Mouse (Mus musculus): ENCODE measurements around the gene Tdrd1. TPM values are rescaled to one million over a fixed set of nuclear protein-coding genes. Genes with fewer than 3 reads are reported as not detected.

The Tdrd1 gene
- total and polyA plus RNA-seq, 3 experiments = not detected

- TF ChIP-seq ELF1 (IDR thresholded peaks at IDR 0.05; ENCODE audit: low read depth, low read length) (peak; percentile 26; the same call in 1 of the 2 replicates), POLR2AphosphoS5 (IDR thresholded peaks at IDR 0.05; ENCODE audit: borderline replicate concordance, low read depth, low read length) (no peak), MAX (IDR thresholded peaks at IDR 0.05; ENCODE audit: low read length) (no peak), ETS1 (IDR thresholded peaks at IDR 0.05; ENCODE audit: low read depth, low read length) (peak; percentile 59; the same call in 1 of the 2 replicates), KAT2A (conservative IDR thresholded peaks at IDR 0.05; ENCODE audit: low read depth, low read length) (no peak), ZKSCAN1 (IDR thresholded peaks at IDR 0.05; ENCODE audit: low read depth, low read length) (no peak), GATA1 (IDR thresholded peaks at IDR 0.05; ENCODE audit: low read depth, low read length) (no peak), POLR2A (IDR thresholded peaks at IDR 0.05; ENCODE audit: control insufficient read depth in 1 of 2, insufficient read depth in 1 of 2, low read depth in 1 of 2, low read length in 2 of 2, poor library complexity in 1 of 2) (peak; percentile 22 to 79; a peak in 3 of 4 replicates), MYB (IDR thresholded peaks at IDR 0.05; ENCODE audit: low read depth, low read length) (no peak), MYC (IDR thresholded peaks at IDR 0.05; ENCODE audit: low read depth, low read length) (peak; percentile 20; the same call in 1 of the 2 replicates), BHLHE40 (IDR thresholded peaks at IDR 0.05; ENCODE audit: borderline replicate concordance, low read depth, low read length) (peak; percentile 34; the same call in 1 of the 2 replicates), TAL1 (IDR thresholded peaks at IDR 0.05; ENCODE audit: low read length) (no peak), JUND (IDR thresholded peaks at IDR 0.05; ENCODE audit: low read depth, low read length) (no peak), MXI1 (IDR thresholded peaks at IDR 0.05; ENCODE audit: low read depth, low read length) (no peak; the same call in 1 of the 2 replicates)
Observed at GRCm38 (mm10) chr19:56821798-56822447, 4.1 kb upstream of the Tdrd1 start, which contains the start of gene Ccdc186 (continued).

GRCm38 (mm10) chr19:56822448-56822836, 3.6 kb upstream of the Tdrd1 start:
- Histone ChIP-seq H3K36me3 (ENCODE audit: control insufficient read depth in 1 of 2, insufficient read depth in 2 of 2, low read length in 2 of 2) (peaks cover 0 to 6% of the 10 kb centered on the region in 2 experiments; a peak in 2 of 4 replicates), H3K9ac (ENCODE audit: control insufficient read depth, low read depth, low read length, poor library complexity, severe bottlenecking) (peak overlapping the region; percentile 51), H3K4me1 (ENCODE audit: control insufficient read depth in 1 of 2, insufficient read depth in 2 of 2, low read length in 2 of 2) (0 out of 4 replicates have a peak, but pooled peaks cover 0 to 6% of the 10 kb centered on the region in 2 experiments), H3K27me3 (ENCODE audit: control insufficient read depth in 1 of 2, insufficient read depth in 2 of 2, low read length in 2 of 2) (peaks cover 3 to 11% of the 10 kb centered on the region in 2 experiments; a peak in 3 of 4 replicates), H3K9me3 (replicated peaks; ENCODE audit: insufficient read depth, low read length) (no peaks in the 10 kb centered on the region), H3K4me3 (ENCODE audit: control insufficient read depth in 1 of 2, insufficient read depth in 1 of 2, low read depth in 2 of 2, low read length in 2 of 2) (peak overlapping the region; percentile 61 to 99), H3K79me2 (ENCODE audit: control insufficient read depth, insufficient read depth, low read length, poor library complexity) (peaks cover 23% of the 10 kb centered on the region), H3K27ac (ENCODE audit: control insufficient read depth, low read depth, low read length) (no peak overlapping the region)
- DNase-seq (ENCODE audit: low read depth, low spot score) = no peak
- TF ChIP-seq MYB (IDR thresholded peaks at IDR 0.05; ENCODE audit: low read depth, low read length) (no peak), JUND (IDR thresholded peaks at IDR 0.05; ENCODE audit: low read depth, low read length) (no peak), EP300 (IDR thresholded peaks at IDR 0.05; ENCODE audit: low read depth in 1 of 2, low read length in 2 of 2) (peak in 1 of 2 experiments; percentile 18; a peak in 1 of 4 replicates)

GRCm38 (mm10) chr19:56828305-56828704, 2.3 kb downstream of the Tdrd1 start:
- Histone ChIP-seq H3K79me2 (ENCODE audit: control insufficient read depth, insufficient read depth, low read length, poor library complexity) (no peaks in the 10 kb centered on the region), H3K9ac (ENCODE audit: control insufficient read depth, low read depth, low read length, poor library complexity, severe bottlenecking) (no peak overlapping the region), H3K9me3 (replicated peaks; ENCODE audit: insufficient read depth, low read length) (no peaks in the 10 kb centered on the region), H3K27me3 (ENCODE audit: control insufficient read depth in 1 of 2, insufficient read depth in 2 of 2, low read length in 2 of 2) (peaks cover 22 to 45% of the 10 kb centered on the region in 2 experiments), H3K4me1 (ENCODE audit: control insufficient read depth in 1 of 2, insufficient read depth in 2 of 2, low read length in 2 of 2) (no peaks in the 10 kb centered on the region), H3K4me3 (ENCODE audit: control insufficient read depth in 1 of 2, insufficient read depth in 1 of 2, low read depth in 2 of 2, low read length in 2 of 2) (no peak overlapping the region), H3K27ac (ENCODE audit: control insufficient read depth, low read depth, low read length) (no peak overlapping the region), H3K36me3 (ENCODE audit: control insufficient read depth in 1 of 2, insufficient read depth in 2 of 2, low read length in 2 of 2) (no peaks in the 10 kb centered on the region)
- DNase-seq (ENCODE audit: low read depth, low spot score) = no peak
- no peak for TF ChIP-seq ZC3H11A (IDR thresholded peaks at IDR 0.05; ENCODE audit: low read depth, low read length)
- TF ChIP-seq UBTF (IDR thresholded peaks at IDR 0.05; ENCODE audit: borderline replicate concordance, insufficient read depth, low read depth, low read length) = no peak
- no peak for TF ChIP-seq POLR2AphosphoS5 (IDR thresholded peaks at IDR 0.05; ENCODE audit: borderline replicate concordance, low read depth, low read length)
- no peak for TF ChIP-seq MXI1 (IDR thresholded peaks at IDR 0.05; ENCODE audit: low read depth, low read length)
- no peak for TF ChIP-seq ETS1 (IDR thresholded peaks at IDR 0.05; ENCODE audit: low read depth, low read length)
- no peak for TF ChIP-seq USF1 (IDR thresholded peaks at IDR 0.05; ENCODE audit: low read depth, low read length)
- no peak for TF ChIP-seq ZNF384 (IDR thresholded peaks at IDR 0.05; ENCODE audit: low read depth, low read length)
- no peak for TF ChIP-seq NELFE (IDR thresholded peaks at IDR 0.05; ENCODE audit: low read depth, low read length)
- TF ChIP-seq MAZ (IDR thresholded peaks at IDR 0.05; ENCODE audit: low read depth, low read length) = no peak
- TF ChIP-seq CHD1 (IDR thresholded peaks at IDR 0.05; ENCODE audit: low read depth, low read length) = no peak
- no peak for TF ChIP-seq CTCF (IDR thresholded peaks at IDR 0.05 in 2 of 3, conservative IDR thresholded peaks at IDR 0.05 in 1 of 3; ENCODE audit: control insufficient read depth in 1 of 3, insufficient read depth in 1 of 3, low read depth in 2 of 3, low read length in 3 of 3, poor library complexity in 1 of 3, severe bottlenecking in 1 of 3)
- no peak for TF ChIP-seq MAX (IDR thresholded peaks at IDR 0.05; ENCODE audit: low read length)
- TF ChIP-seq BHLHE40 (IDR thresholded peaks at IDR 0.05; ENCODE audit: borderline replicate concordance, low read depth, low read length) = no peak
- TF ChIP-seq MAFK (IDR thresholded peaks at IDR 0.05; ENCODE audit: borderline replicate concordance, low read depth, low read length) = no peak

Data from MEL (cell line).